In genomic region chr14:74640819-74641381, GRCm38 (mm10) we compare ENCODE assay signal across 8 mouse cellular contexts. TPM values are rescaled to one million over a fixed set of nuclear protein-coding genes. Genes with fewer than 3 reads are reported as not detected.
DNase-seq lines count a peak whose midpoint lies in the region; ATAC-seq and TF ChIP-seq lines count a peak whose summit lies in the region.

Gene Htr2a, plus strand, starts transcription at chr14:74640840.

- H3K27me3 ChIP-seq in heart, embryonic 10.5 days (ENCODE audit: insufficient read depth, poor library complexity, severe bottlenecking): peaks cover 20% of the 10 kb centered on the region
- 0 out of 2 replicates have a peak, but pooled peaks cover 12% of the 10 kb centered on the region for H3K27me3 ChIP-seq in embryonic facial prominence, embryonic 14.5 days (replicated peaks; ENCODE audit: control insufficient read depth, insufficient read depth, low read length)
- H3K27me3 ChIP-seq in hindbrain, embryonic 16.5 days (replicated peaks; ENCODE audit: control insufficient read depth, insufficient read depth, low read length): peaks cover 5% of the 10 kb centered on the region; the same call in 1 of the 2 replicates
- H3K27me3 ChIP-seq in liver, postnatal 0 days (ENCODE audit: insufficient read depth, low read length): peaks cover 8% of the 10 kb centered on the region; the same call in 1 of the 2 replicates
- H3K27me3 ChIP-seq in small intestine, adult 2 months (ENCODE audit: control insufficient read depth, insufficient read depth, low read length): peaks cover 10% of the 10 kb centered on the region

- ATAC-seq in CD4-positive, CD25-positive, alpha-beta regulatory T cell, adult 4 months: peak; percentile 35
- peak; percentile 58; the same call in 1 of the 2 replicates for ATAC-seq in embryonic facial prominence, embryonic 14.5 days (ENCODE audit: low read depth)
- peak; percentile 72 for ATAC-seq in hindbrain, embryonic 16.5 days
- no peak for ATAC-seq in liver, postnatal 0 days

- no peak for TF ChIP-seq POLR2A in small intestine, adult 2 months (IDR thresholded peaks at IDR 0.05; ENCODE audit: low read depth, low read length)

- no peak for DNase-seq in heart, embryonic 10.5 days (ENCODE audit: low spot score)
- DNase-seq in heart, postnatal 36 days: no peak
- DNase-seq in embryonic facial prominence, embryonic 14.5 days (ENCODE audit: low spot score): peak; percentile 63
- DNase-seq in liver, postnatal 0 days: peak; percentile 19
- no peak for DNase-seq in gastrocnemius, postnatal 14 days

- peak within 1 kb of the TSS; percentile 56 for H3K4me3 ChIP-seq in heart, embryonic 10.5 days
- H3K4me3 ChIP-seq in embryonic facial prominence, embryonic 14.5 days (ENCODE audit: low read depth, low read length): peak within 1 kb of the TSS; percentile 43
- peak within 1 kb of the TSS; percentile 49 for H3K4me3 ChIP-seq in hindbrain, embryonic 16.5 days (ENCODE audit: low read length)
- peak within 1 kb of the TSS; percentile 50 for H3K4me3 ChIP-seq in liver, postnatal 0 days (ENCODE audit: low read depth, low read length)
- peak within 1 kb of the TSS; percentile 44 for H3K4me3 ChIP-seq in small intestine, adult 2 months (ENCODE audit: low read depth, low read length)

- peak within 1 kb of the TSS; percentile 74 for H3K4me2 ChIP-seq in embryonic facial prominence, embryonic 14.5 days (ENCODE audit: low read depth, low read length)
- peak within 1 kb of the TSS; percentile 63 for H3K4me2 ChIP-seq in hindbrain, embryonic 16.5 days (ENCODE audit: low read length)
- peak within 1 kb of the TSS; percentile 70 for H3K4me2 ChIP-seq in liver, postnatal 0 days (ENCODE audit: low read depth, low read length)

- TF ChIP-seq EP300 in liver, postnatal 0 days (IDR thresholded peaks at IDR 0.05; ENCODE audit: low read depth): no peak

- peak; percentile 8; the same call in 1 of the 2 replicates for TF ChIP-seq CTCF in liver, postnatal 0 days (IDR thresholded peaks at IDR 0.05; ENCODE audit: low read depth)
- TF ChIP-seq CTCF in small intestine, adult 2 months (IDR thresholded peaks at IDR 0.05; ENCODE audit: extremely low read depth, insufficient read length, insufficient replicate concordance, low read depth, low read length): no peak

- H3K4me1 ChIP-seq in heart, embryonic 10.5 days: peaks cover 5% of the 10 kb centered on the region; the same call in 1 of the 2 replicates
- H3K4me1 ChIP-seq in embryonic facial prominence, embryonic 14.5 days (ENCODE audit: control insufficient read depth, insufficient read depth, low read length): 0 out of 2 replicates have a peak, but pooled peaks cover 4% of the 10 kb centered on the region
- H3K4me1 ChIP-seq in hindbrain, embryonic 16.5 days (ENCODE audit: control insufficient read depth, insufficient read depth, low read depth, low read length): peaks cover 6% of the 10 kb centered on the region
- peaks cover 13% of the 10 kb centered on the region; the same call in 1 of the 2 replicates for H3K4me1 ChIP-seq in liver, postnatal 0 days (ENCODE audit: insufficient read depth)
- H3K4me1 ChIP-seq in small intestine, adult 2 months (ENCODE audit: control insufficient read depth, insufficient read depth, insufficient read length, low read length): 0 out of 2 replicates have a peak, but pooled peaks cover 2% of the 10 kb centered on the region

- H3K27ac ChIP-seq in heart, embryonic 10.5 days: peak within 1 kb of the TSS; percentile 47; the same call in 1 of the 2 replicates
- no peak within 1 kb of the TSS; the same call in 1 of the 2 replicates for H3K27ac ChIP-seq in embryonic facial prominence, embryonic 14.5 days (replicated peaks; ENCODE audit: low read depth, low read length)
- H3K27ac ChIP-seq in hindbrain, embryonic 16.5 days (ENCODE audit: low read depth, low read length): peak within 1 kb of the TSS; percentile 12; the same call in 1 of the 2 replicates
- H3K27ac ChIP-seq in liver, postnatal 0 days (ENCODE audit: low read depth): peak within 1 kb of the TSS; percentile 11; the same call in 1 of the 2 replicates
- H3K27ac ChIP-seq in small intestine, adult 2 months (ENCODE audit: insufficient read depth, low read depth, low read length): no peak within 1 kb of the TSS

- no peaks in the 10 kb centered on the region for H3K9me3 ChIP-seq in heart, embryonic 10.5 days
- H3K9me3 ChIP-seq in embryonic facial prominence, embryonic 14.5 days (ENCODE audit: control insufficient read depth, low read length): no peaks in the 10 kb centered on the region
- H3K9me3 ChIP-seq in hindbrain, embryonic 16.5 days (ENCODE audit: control insufficient read depth, low read length): no peaks in the 10 kb centered on the region
- no peaks in the 10 kb centered on the region for H3K9me3 ChIP-seq in liver, postnatal 0 days (ENCODE audit: low read length)

- peak within 1 kb of the TSS; percentile 60 for H3K9ac ChIP-seq in embryonic facial prominence, embryonic 14.5 days (ENCODE audit: low read depth, low read length)
- H3K9ac ChIP-seq in hindbrain, embryonic 16.5 days (ENCODE audit: low read depth, low read length): peak within 1 kb of the TSS; percentile 58
- peak within 1 kb of the TSS; percentile 33 for H3K9ac ChIP-seq in liver, postnatal 0 days (replicated peaks)

- 3% methylated on average over 20 of the region's 20 CpGs for WGBS in heart, embryonic 10.5 days
- 1% methylated on average over 20 of the region's 20 CpGs for WGBS in embryonic facial prominence, embryonic 14.5 days
- WGBS in hindbrain, embryonic 16.5 days: 1% methylated on average over 20 of the region's 20 CpGs
- 3% methylated on average over 20 of the region's 20 CpGs for WGBS in liver, postnatal 0 days (ENCODE audit: insufficient replicate concordance)
- 4% methylated on average over 20 of the region's 20 CpGs for WGBS in small intestine, adult 2 months

- no peaks in the 10 kb centered on the region for H3K36me3 ChIP-seq in heart, embryonic 10.5 days
- no peaks in the 10 kb centered on the region for H3K36me3 ChIP-seq in embryonic facial prominence, embryonic 14.5 days (ENCODE audit: control insufficient read depth, insufficient read depth, low read length)
- no peaks in the 10 kb centered on the region for H3K36me3 ChIP-seq in hindbrain, embryonic 16.5 days (ENCODE audit: control insufficient read depth, insufficient read depth, low read length)
- no peaks in the 10 kb centered on the region for H3K36me3 ChIP-seq in liver, postnatal 0 days (replicated peaks; ENCODE audit: insufficient read depth, low read length)
- H3K36me3 ChIP-seq in small intestine, adult 2 months (ENCODE audit: control insufficient read depth, insufficient read depth, low read length): no peaks in the 10 kb centered on the region

- intact Hi-C loops in heart, postnatal 36 days (cut with DNase I): loop anchor here (5.0 kb wide), 1 partner anchor 864 kb away; no protein-coding TSS in a partner anchor
- intact Hi-C loops in gastrocnemius, postnatal 14 days (cut with DNase I; ENCODE audit: low total_unique reads): no loop called here

RNA-seq across cellular contexts. Expression of gene Htr2a, which starts in this region (rescaled TPM):
- polyA plus RNA-seq in heart, embryonic 10.5 days (2016; fragmentation: Nextera tagmentation; extraction: Ambion mirVana): 0.20 and 0.37 TPM in 2 replicates
- under 1 TPM; 0.54 to 1.00 TPM for total RNA-seq in heart, postnatal 36 days (2021)
- not detected for polyA plus RNA-seq in CD4-positive, CD25-positive, alpha-beta regulatory T cell, adult 4 months (2017; shearing (Covaris generic))
- polyA plus RNA-seq in embryonic facial prominence, embryonic 14.5 days (2014; fragmentation: Nextera tagmentation; extraction: Ambion mirVana): 1.0 and 1.1 TPM in 2 replicates
- 3.8 and 4.6 TPM in 2 replicates for polyA plus RNA-seq in hindbrain, embryonic 16.5 days (2015; fragmentation: Nextera tagmentation; extraction: Ambion mirVana)
- 0.20 and 0.21 TPM in 2 replicates for polyA plus RNA-seq in liver, postnatal 0 days (2015; fragmentation: Nextera tagmentation; extraction: Ambion mirVana)
- 0.03 and 0.05 TPM in 2 replicates for polyA plus RNA-seq in small intestine, adult 2 months (2012; rRNA removed)
- total RNA-seq in gastrocnemius, postnatal 14 days (2021): under 1 TPM; 0.51 TPM

Comparison
In these comparisons a context has a peak if more than half of its experiments do, and no peak if none do; other contexts are left out.
1. Peak in ATAC-seq in CD4-positive, CD25-positive, alpha-beta regulatory T cell, adult 4 months; RNA of the gene not detected or under 1 TPM.
2. Peak in DNase-seq, H3K4me3 ChIP-seq, H3K27ac ChIP-seq, H3K9ac ChIP-seq and H3K4me2 ChIP-seq in liver, postnatal 0 days; RNA of the gene not detected or under 1 TPM.
3. H3K27ac ChIP-seq: peak in heart, embryonic 10.5 days (single experiment) and hindbrain, embryonic 16.5 days (single experiment); none in embryonic facial prominence, embryonic 14.5 days (single experiment) and small intestine, adult 2 months (single experiment).
4. Peak in every context shown above with its lines, with median percentiles within 50 percentile points of each other: H3K4me3 ChIP-seq, H3K4me2 ChIP-seq and H3K9ac ChIP-seq.